Mouse (Mus musculus): ENCODE results near the gene Mei4.

Mei4 gene

DNA sequence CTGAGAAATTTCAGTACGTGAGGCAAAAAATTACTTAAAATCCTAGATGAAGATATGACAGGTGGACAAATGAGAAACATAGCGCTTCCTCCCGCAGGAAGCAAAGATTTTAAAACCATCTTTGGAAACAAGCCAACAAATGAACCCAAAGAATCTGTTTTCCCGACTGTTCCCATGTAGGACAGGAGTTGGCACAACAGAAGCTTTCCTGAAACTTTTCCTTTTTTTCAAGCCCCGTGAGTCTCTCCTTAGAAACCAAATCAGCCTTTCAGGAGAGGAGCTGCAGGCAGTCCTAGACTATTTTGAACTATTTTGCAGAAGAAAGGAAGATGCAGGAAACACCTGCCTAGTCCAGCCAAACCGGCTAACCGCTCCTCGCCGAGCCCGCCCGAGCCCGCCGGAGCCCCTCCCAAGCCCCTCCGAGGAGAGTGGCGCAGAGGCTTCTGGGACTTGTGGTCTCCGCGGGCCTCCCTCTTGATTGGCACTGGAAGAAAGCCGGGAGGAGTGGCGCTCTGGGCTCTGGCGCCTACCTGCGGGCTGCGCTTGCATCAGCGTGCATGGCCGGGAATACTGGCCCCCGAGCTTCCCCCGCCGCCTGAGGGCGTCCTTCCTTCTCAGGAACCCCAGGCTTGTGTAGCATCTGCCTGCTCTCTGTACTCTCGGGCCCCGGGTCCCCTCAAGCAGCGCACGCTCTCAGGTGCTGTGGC is at the start of gene Mei4:
TSS of gene Mei4 (plus strand) at position 490 of the 707 bp plus-strand sequence.
- peak; percentile 38 for DNase-seq (ENCODE audit: low spot score)

DNA sequence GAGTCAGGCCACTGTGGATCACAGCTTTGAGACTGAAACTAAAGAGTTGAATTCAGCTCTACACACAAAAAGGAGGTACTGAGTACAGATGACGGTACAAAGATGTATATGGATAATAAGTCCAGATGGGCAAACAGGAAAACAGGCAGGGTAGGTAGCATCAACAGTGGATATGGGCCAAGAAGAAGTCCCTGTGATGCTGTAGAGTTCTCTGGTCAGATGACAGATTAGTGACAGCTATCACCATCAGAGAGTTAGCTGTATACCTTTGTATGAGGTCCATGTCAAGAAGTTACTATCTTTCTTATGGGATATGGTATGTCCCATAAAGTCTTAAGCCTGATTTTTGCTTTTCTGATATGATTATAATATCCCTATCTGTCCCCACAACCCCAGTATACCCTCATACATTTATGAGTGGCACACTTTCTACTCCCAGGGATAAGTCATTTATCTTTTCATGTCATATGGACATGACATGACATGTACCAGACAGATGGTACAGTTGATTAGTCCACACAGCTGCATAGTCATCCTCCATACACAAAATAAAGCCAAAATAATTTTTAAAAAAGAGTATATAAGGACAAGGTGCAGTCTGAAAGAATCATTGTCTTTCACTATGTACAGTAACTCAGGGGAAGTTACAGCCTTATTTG is 43.6 kb upstream of the Mei4 start:
- DNase-seq (ENCODE audit: low spot score), result no peak

DNA sequence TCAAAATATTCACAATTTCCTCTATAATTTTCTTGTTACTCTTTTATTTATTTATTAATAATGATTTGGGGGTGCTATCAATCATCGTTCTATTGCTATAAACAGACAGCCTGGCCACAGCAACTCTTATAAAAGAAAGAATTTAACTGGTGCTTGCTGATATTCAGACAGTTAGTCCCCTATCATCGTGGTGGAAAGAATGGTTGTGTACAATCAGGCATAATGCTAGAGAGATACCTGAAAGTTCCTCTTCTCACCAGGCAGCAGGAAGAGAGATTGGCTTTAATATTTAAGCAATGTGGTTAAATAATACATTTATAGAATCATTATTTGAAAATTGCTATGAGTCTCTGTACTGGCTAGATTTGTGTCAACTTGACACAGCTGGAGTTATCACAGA is 35.9 kb upstream of the Mei4 start:
- no peak for DNase-seq (ENCODE audit: low spot score)

DNA sequence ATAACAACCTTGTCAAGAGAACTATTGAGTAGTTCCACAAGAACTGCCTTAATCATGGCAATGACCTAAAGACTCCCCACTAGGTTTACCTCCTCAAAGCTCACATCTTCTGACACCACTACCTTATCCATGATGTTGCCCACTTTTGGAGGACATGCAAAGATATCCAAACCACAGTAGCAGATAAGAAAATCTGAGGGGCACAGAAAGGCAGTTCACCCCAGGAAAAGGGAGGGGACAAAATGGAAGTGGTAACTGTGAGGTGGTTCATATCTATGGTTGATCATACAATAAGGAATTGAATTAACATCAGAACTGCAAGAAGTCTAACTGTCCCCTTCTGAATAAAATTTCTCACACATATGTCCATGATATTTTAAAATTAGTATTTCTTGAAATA is 29.4 kb upstream of the Mei4 start:
- DNase-seq (ENCODE audit: low spot score), result no peak

DNA sequence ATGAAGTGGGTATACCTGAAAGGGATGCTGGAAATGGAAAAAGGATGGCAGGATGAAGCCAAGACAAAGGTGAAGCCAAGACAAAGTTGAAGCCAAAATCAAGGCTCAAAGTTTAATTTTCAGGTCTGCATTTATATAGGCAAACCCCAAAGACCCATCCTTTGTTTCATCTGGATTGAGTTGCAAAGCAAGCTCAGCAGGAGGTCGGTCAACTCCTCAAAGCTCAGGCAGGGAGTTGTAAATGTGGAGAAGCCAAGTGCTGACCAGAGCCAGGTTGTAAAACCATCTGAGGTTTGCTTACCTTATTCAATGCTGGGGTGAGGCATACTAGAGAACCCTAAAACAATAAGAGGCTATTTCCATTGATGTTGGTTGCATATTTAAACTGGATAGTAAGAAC is 4.6 kb upstream of the Mei4 start:
- no peak for DNase-seq (ENCODE audit: low spot score)

DNA sequence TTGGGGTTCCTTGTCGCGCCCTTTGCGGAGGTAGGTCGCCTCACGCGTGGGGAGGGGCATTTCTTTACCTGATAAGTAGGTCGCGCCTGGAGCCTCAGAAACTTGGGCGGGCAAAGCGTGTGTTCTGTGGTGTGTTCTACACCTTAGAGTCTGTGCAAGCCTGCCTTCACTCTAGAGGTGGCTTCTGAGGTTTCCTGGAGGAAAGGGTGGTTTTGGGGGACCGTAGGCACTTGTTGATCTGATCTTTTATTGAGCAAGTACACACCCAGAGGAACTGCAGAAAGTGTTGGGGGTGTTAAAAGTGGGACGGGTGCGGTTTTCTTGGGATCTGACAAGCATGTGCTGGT is 391 bp downstream of the Mei4 start:
- no peak for DNase-seq (ENCODE audit: low spot score)

DNA sequence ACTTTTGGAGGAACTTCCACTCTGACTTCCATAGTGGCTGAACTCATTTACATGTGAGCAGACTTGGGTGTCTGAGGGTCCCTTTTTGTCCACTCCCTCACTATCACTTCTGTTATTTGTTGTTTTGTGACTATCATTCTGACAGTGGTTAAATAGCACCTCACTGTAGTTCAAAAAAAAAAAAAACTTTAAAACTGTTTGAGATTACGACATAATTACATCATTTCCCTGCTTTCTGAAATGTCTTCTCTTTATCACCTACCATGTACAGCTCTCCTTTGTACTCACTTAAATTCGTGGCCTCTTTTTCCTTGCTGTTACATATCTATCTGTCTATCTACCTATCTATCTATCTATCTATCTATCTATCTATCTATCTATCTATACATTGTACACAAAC is 2.6 kb downstream of the Mei4 start:
- DNase-seq (ENCODE audit: low spot score), result no peak

DNA sequence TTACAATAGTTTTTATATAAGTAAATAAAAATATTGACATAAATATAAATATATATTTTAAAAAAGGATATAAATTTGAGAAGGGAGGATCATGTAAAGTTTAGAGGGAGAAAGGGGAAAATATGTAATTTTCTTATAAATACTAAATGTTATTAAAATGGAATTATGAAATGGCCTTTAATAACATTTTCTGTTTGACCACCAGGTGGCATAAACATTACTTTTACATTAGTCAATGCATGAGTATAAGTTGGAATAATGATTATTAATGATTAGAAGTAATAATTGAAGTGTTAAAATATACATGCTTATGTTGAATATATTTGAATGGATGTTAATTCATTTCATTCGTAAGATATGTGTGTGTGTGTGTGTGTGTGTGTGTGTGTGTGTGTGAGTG is 58.0 kb downstream of the Mei4 start:
- DNase-seq (ENCODE audit: low spot score), result no peak

DNA sequence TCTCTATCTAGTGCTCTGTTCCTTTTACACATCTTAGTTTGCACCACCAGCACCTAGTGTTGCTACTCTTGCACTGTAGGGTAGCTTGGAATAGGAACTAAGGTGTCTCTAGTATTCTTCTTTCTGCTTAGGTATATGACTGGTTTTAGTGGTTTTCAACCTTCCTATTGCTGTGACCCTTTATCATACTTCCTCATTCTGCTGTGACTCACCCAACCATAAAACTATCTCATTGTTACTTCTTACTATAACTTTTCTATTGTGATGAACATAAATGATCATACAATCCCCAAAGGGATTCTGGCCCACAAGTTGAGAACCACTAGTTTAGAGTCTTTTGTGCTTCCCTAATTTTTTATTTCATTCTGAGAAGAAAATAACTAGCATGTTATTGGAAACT is 61.3 kb downstream of the Mei4 start:
- no peak for DNase-seq (ENCODE audit: low spot score)

DNA sequence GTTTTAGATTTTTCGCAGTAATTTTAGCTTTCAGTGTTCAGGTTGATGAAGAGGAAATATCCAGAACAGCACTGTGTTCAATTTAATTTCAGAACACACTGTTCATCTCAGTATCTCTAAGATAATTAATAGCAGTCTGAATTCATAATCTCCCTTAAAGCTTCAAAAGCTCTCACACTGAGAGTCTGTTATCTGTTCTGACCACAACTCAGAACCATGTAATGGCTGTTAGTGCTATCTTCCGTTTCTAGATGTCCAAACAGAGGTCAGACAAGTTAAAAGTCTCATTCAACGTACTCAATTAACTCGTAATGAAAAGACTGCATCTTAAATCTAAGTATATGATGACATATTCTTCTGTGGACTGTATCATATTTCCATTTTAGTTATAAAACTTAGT is 77.1 kb downstream of the Mei4 start:
- no peak for DNase-seq (ENCODE audit: low spot score)

DNA sequence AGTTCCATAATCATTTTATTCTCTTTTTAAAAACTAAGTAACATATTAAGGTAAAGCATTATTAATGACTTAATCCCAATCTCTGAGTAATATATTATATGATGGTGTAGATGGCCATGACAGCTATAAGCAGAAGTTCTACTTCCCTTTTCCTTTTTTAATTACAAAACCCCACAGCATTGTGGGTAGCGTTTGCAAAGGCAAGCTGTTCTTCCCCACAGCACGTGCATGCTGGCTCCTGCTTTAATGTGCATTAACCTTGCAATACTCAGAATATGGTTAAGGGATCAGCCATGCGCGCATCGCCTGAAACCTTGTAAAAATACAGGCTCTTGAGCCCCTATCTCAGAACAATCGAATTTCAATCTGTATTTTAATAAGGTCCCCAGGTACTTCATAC is 82.2 kb downstream of the Mei4 start:
- DNase-seq (ENCODE audit: low spot score), result no peak

DNA sequence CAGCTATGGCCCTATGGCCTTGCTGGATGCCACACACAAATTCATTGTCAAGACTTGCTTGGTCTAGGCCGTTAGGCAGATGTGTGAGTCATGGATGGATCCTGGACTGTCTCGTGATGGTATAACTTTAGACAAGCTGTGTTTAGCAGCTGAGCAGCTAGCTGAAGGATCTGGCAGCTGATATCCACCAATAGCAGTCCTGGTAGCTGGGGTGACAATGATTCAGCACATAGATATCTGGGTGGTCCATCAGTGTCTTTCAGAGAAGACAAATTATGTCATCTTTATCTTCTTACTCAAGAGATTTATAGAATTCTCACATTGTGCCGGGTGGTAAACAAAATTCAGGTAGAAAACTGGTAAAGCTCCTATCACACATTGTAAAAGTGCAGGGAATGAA is 93.4 kb downstream of the Mei4 start:
- no peak for DNase-seq (ENCODE audit: low spot score)

DNA sequence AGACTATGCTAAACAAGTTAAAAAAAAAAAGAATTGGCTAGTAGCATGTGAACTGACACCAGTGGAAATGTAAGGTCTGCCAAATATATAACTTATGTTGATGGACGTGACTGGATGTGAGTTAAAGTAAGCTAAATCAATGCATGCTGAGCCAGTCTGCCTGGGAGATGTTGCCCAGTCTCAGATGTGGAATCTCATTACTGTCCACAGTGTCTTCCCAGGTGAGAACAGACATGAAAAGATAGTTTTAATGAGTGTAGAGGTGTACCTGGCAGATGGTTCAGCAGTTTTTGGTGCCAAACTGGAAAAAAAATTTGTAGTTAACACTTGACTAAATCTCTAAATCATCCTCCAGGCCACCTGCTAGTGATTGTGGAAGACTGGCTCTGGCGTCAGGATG is 94.4 kb downstream of the Mei4 start:
- DNase-seq (ENCODE audit: low spot score), result no peak

DNA sequence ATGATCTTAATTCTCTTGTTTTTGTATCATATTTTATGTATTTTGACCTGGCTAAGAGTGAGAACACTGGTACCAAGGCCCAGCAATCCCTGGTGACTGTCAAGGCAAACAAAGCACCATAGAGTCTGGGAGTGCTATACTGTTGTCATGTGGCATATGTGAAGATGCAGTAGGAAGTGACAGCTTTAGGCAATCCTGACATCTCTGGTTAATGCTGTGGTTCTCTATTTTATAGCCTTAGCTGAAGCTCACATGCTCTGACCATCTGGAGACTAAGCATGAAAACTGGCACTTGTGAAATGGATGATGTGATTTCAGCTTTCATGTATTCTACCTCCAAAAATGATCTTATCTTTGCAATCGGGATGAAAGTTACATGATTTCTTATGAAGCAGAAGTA is 103.3 kb downstream of the Mei4 start:
- DNase-seq (ENCODE audit: low spot score), result no peak

DNA sequence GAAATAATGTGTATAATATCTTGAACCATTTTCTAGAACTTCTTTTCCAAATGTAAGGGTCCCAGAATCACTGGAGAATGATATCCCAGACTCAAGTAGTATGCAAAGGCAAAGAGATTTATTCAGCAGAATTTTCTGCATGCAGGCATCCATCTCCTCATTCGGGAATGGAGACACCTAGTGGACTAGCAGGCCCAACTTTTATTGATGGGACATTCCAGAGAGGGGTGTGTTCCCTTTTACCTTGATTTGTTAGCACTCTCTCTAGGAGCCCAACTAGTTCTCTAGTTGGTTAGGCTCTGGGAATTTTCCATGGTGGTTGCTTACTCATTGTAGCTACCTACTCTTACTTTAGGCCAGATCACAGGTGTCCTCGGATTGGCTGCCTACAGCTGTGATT is 105.5 kb downstream of the Mei4 start:
- no peak for DNase-seq (ENCODE audit: low spot score)

DNA sequence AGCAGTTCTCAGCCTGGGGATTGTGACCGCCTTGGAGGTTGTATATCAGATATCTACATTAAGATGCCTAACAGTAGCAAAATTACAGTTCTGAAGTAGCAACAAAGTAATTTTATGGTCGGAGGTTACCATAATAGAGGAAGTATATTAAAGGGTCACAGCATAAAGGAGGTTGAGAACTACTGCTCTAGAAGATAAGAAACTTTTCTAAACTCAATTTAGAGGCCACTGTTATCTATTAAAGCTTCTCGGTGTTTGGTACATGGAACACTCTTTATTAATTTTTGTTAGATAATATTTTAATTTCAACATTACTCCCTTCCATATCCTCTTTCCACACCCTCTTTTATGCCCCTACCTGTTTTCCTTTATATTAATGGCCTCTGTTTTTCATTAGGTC is 119.0 kb downstream of the Mei4 start:
- no peak for DNase-seq (ENCODE audit: low spot score)

DNA sequence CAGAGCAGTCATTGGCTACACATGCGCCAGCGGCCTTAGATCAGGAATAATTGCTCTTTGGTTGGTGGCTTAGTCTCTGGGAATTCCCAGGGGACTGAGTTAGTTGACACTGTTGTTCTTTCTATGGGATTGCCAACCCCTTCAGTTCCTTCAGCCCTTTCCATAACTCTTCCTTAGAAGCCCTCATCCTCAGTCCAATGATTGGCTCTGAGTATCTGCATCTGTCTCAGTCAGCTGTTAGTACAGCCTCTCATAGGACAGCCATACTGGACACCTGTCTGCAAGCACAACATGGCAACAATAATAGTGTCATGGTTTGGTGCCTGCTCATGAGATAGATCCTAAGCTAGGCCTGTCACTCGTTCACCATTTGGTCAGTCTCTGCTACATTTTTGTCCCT is 149.5 kb downstream of the Mei4 start:
- DNase-seq (ENCODE audit: low spot score), result no peak

DNA sequence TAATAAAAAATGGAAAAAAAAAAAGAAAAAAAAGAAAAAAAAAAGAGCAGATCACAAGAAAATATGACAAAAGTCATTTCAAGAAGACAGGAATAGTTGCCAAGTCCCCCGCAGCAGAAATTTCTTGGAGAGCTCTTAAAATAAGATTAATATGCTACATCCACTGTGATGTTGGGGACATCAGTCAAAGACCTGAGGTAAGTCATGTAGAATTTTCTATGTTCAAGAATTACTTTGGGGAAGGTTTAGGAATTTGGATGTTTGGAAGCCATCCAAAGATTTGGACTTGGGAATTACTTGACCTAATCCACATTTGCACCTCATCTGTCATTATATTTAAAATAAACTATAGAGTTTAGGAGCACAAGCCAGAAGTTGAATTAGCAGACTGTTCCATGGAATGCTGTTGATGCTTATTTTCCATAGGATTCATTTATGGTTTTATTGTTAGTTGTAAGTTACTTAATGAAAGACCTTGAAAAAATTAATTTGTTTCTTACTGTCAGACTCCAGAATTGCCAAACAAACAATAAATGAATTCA is 179.1 kb downstream of the Mei4 start:
- no peak for DNase-seq (ENCODE audit: low spot score)

DNA sequence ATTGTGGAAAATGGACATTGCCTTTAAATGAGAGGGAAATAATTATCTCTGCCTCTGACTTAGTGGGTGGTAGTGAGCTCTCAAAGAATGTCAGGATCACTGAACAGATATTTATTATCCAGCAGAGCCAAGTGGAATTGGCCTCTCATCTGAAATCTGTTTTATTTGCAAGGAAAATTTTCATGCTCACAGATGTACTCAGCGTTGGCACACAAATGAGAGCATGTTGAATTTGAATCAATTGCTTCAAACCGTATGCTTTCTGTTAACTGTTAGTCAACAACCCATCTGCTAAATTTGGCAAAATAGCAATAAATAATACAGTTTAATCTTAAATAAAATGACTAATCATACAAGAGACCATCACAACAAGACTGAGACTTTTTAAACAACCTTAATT is 181.0 kb downstream of the Mei4 start:
- DNase-seq (ENCODE audit: low spot score), result no peak

DNA sequence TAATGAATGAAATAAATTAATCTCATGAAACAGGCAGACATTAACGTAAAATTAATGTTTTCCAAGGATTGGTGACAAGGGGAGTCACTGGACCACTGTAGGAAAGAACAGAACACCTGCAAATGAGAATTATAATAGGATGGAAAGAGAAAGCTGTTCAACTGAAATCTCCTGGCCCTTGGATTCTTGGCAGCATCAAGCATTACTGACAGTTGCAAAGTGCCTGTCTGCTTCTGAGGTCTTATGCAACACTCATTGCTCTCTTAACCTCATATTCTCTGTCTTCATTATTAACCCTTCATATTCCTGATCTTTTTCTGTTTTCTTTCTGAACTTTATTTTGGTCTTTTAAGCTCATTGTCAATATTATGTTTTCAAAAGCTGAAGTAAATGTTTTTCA is 210.4 kb downstream of the Mei4 start:
- DNase-seq (ENCODE audit: low spot score), result no peak

DNA sequence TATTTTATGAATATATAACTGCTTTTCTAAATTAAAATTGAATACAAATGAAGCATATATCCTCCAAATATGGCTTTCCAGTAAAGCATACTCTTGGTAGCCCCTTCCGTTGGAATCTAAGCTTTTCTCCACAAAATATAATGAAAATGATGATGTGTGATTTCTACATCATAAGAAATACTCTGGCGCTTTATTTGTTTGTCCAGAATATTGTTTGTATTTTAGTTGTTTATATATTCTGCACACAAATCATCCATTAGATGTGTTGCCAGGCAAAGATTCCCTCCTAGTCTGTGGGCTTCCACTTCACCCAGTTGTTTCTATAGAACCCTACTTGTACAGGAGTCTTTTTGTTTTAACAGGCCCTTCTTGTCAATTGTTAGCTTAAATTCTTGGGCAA is 211.8 kb downstream of the Mei4 start:
- DNase-seq (ENCODE audit: low spot score), result no peak

DNA sequence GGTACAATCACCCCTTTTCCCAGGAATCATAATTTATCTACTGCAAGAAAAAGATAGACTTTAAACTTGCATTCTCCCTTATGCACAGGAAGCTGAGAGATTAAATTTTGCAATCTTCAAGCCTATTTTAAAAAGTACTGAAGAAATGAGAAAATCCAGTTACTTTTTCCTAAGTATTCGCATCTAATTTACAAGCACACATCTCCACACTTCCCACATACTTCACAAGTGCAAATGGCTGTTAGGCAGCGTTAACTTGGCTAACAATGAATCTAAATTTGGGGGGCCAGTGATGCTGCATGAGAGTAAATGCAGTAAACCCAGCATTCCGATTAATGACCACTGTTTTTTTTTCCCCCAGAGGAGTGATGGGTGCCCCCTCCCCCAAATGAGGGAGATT is 232.9 kb downstream of the Mei4 start:
- DNase-seq (ENCODE audit: low spot score), result no peak

DNA sequence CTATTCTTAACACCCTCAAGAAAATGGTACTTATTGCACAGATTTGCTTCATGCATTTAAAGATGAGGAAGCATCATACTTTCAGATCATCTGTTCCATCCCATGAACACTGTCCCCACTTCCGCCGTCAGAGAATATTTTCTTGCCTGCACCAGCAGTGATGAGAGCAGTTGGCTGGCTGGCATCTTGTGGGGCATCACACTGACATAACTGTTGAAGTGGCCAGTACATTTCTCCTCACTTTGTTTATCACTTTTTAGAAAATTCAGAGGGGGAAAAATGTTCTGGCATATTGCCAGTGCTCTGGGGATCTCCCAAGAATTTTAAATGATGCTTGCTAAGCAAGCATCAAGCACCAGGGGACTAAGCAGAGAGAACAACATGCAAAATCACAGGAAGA is 251.4 kb downstream of the Mei4 start:
- no peak for DNase-seq (ENCODE audit: low spot score)

DNA sequence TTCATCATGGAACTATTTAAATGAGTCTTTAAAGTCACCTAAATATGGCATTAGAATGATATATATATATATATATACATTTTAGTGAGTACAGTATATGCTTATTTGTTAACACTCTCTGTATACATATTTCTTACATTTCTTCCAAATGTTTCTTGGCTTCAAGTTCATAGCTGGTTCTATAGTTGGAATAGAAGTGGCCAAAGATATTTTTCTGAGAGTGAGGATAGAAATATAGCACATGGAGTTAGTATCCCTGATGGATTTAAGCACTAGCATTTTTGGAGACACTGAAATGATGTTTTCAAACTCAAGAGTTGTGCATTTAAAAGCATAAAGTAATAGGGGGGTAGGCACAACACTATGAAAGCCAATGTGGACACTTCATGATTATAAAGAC is 272.6 kb downstream of the Mei4 start:
- DNase-seq (ENCODE audit: low spot score), result no peak
